Mouse (Mus musculus) midbrain, embryonic 14.5 days (tissue): ENCODE data around the gene H6pd. TPM values are rescaled to one million over a fixed set of nuclear protein-coding genes. Genes with fewer than 3 reads are reported as not detected.

ENCODE experiments used
- ATAC-seq: fragments of 200-750 bp; cut with Nextera tagmentation; 2 replicates; pipeline ENCODE4 v1.8.0; 2017; ENCODE audit warnings: moderate number of reproducible peaks, moderate library complexity; ENCODE audit not compliant: low FRiP score, low TSS enrichment
- DNase-seq: peaks from one replicate; pipeline ENCODE4 v3.0.0-alpha.2; 2015
- H3K27ac ChIP-seq: fragments of 300-500 bp; sonication (generic); replicated peaks from 2 replicates; pipeline ENCODE4 v1.5.1; 2014; ENCODE audit warnings: mild to moderate bottlenecking, low read depth, low read length, moderate library complexity
- H3K27me3 ChIP-seq: fragments of 300-500 bp; sonication (generic); 2 replicates; pipeline ENCODE4 v1.6.1; 2014; ENCODE audit warnings: low read length, control low read depth, mixed read lengths; ENCODE audit not compliant: control insufficient read depth, insufficient read depth
- H3K36me3 ChIP-seq: fragments of 300-500 bp; sonication (generic); 2 replicates; pipeline ENCODE4 v1.6.1; 2014; ENCODE audit warnings: low read length, control low read depth; ENCODE audit not compliant: control insufficient read depth, insufficient read depth
- H3K4me1 ChIP-seq: fragments of 300-500 bp; sonication (generic); 2 replicates; pipeline ENCODE4 v1.6.1; 2014; ENCODE audit warnings: mild to moderate bottlenecking, antibody characterized with exemption, low read length, control low read depth; ENCODE audit not compliant: control insufficient read depth, insufficient read depth
- H3K4me2 ChIP-seq: fragments of 300-500 bp; sonication (generic); 2 replicates; pipeline ENCODE4 v1.6.1; 2014; ENCODE audit warnings: mild to moderate bottlenecking, low read length, moderate library complexity
- H3K4me3 ChIP-seq: fragments of 300-500 bp; sonication (generic); replicated peaks from 2 replicates; pipeline ENCODE4 v1.5.1; 2014; ENCODE audit warnings: low read depth, low read length
- H3K9ac ChIP-seq: fragments of 300-500 bp; sonication (generic); replicated peaks from 2 replicates; pipeline ENCODE4 v1.6.1; 2014; ENCODE audit warnings: mild to moderate bottlenecking, low read length, moderate library complexity
- H3K9me3 ChIP-seq: fragments of 300-500 bp; sonication (generic); 2 replicates; pipeline ENCODE4 v1.6.1; 2016; ENCODE audit warnings: low read length, control low read depth, mixed read lengths; ENCODE audit not compliant: control insufficient read depth
- WGBS: fragments of 180-500 bp; shearing (Covaris S2); extraction: QIAGEN DNeasy Blood & Tissue Kit; methylation state at CpG from one replicate; pipeline ENCODE4 v1.1.7; 2014; 5-methylcytosine and 5-hydroxymethylcytosine counted together
- polyA plus RNA-seq: library from polyadenylated mRNA; unstranded; fragments of >200 nt; fragmentation: Nextera tagmentation; extraction: Ambion mirVana; gene quantifications from 2 replicates; pipeline ENCODE4 v1.2.1, GENCODE M21; 2014

Gene H6pd
- polyA plus RNA-seq = 1.5 and 1.7 TPM in 2 replicates

GRCm38 (mm10) chr4:150008853-150009586 lies at the start of gene H6pd:
Gene H6pd (minus strand): TSS chr4:150009023.
- ATAC-seq (peak; percentile 89), DNase-seq (peak; percentile 94)
- H3K9me3 ChIP-seq = no peaks in the 10 kb centered on the region
- H3K4me1 ChIP-seq = no peaks in the 10 kb centered on the region
- H3K4me3 ChIP-seq = peak within 1 kb of the TSS; percentile 68
- H3K4me2 ChIP-seq = peak within 1 kb of the TSS; percentile 78
- H3K27me3 ChIP-seq = no peaks in the 10 kb centered on the region
- WGBS = 4% methylated on average over 52 of the region's 52 CpGs
- no peaks in the 10 kb centered on the region for H3K36me3 ChIP-seq
- H3K27ac ChIP-seq = peak within 1 kb of the TSS; percentile 84
- H3K9ac ChIP-seq = peak within 1 kb of the TSS; percentile 76

- Histone ChIP-seq H3K4me2 (no peak overlapping the region), H3K4me1 (peaks cover 3% of the 10 kb centered on the region; the same call in 1 of the 2 replicates), H3K9ac (no peak overlapping the region), H3K4me3 (no peak overlapping the region), H3K9me3 (no peaks in the 10 kb centered on the region), H3K27ac (no peak overlapping the region), H3K27me3 (no peaks in the 10 kb centered on the region), H3K36me3 (no peaks in the 10 kb centered on the region)
- ATAC-seq = no peak
- 89% methylated on average over 12 of the region's 12 CpGs for WGBS
- no peak for DNase-seq
These were observed 48.9 kb upstream of the H6pd start for GRCm38 (mm10) chr4:150057722-150058121.

- no peak overlapping the region for H3K4me3 ChIP-seq
- no peak for DNase-seq
- WGBS = 88% methylated on average over 7 of the region's 7 CpGs
- no peak overlapping the region for H3K9ac ChIP-seq
- H3K27ac ChIP-seq = no peak overlapping the region
- no peak for ATAC-seq
- H3K27me3 ChIP-seq = no peaks in the 10 kb centered on the region; the same call in 1 of the 2 replicates
- no peak overlapping the region for H3K4me2 ChIP-seq
- no peaks in the 10 kb centered on the region for H3K9me3 ChIP-seq
- no peaks in the 10 kb centered on the region for H3K4me1 ChIP-seq
- H3K36me3 ChIP-seq = no peaks in the 10 kb centered on the region
These were observed 47.3 kb upstream of the H6pd start for GRCm38 (mm10) chr4:150056171-150056570.

- Histone ChIP-seq H3K9me3 (no peaks in the 10 kb centered on the region), H3K27me3 (peaks cover 31% of the 10 kb centered on the region), H3K27ac (no peak overlapping the region), H3K36me3 (no peaks in the 10 kb centered on the region), H3K4me2 (no peak overlapping the region), H3K4me3 (no peak overlapping the region), H3K4me1 (peaks cover 16% of the 10 kb centered on the region), H3K9ac (no peak overlapping the region)
- DNase-seq (no peak), ATAC-seq (no peak)
- WGBS = 91% methylated on average over 3 of the region's 3 CpGs
These were observed 43.6 kb upstream of the H6pd start for GRCm38 (mm10) chr4:150052380-150052779.

GRCm38 (mm10) chr4:150051514-150051913 lies 42.7 kb upstream of the H6pd start:
- peaks cover 33% of the 10 kb centered on the region for H3K27me3 ChIP-seq
- H3K36me3 ChIP-seq = no peaks in the 10 kb centered on the region

GRCm38 (mm10) chr4:150049564-150050226 lies 40.9 kb upstream of the H6pd start:
- Histone ChIP-seq H3K9ac (no peak overlapping the region), H3K9me3 (no peaks in the 10 kb centered on the region), H3K4me2 (peak overlapping the region; percentile 74; the same call in 1 of the 2 replicates), H3K36me3 (no peaks in the 10 kb centered on the region), H3K27ac (no peak overlapping the region), H3K4me1 (peaks cover 16% of the 10 kb centered on the region), H3K27me3 (peaks cover 42% of the 10 kb centered on the region), H3K4me3 (no peak overlapping the region)
- 16% methylated on average over 13 of the region's 13 CpGs for WGBS
- no peak for DNase-seq
- no peak for ATAC-seq

More at GRCm38 (mm10) chr4:150051514-150051913, 42.7 kb upstream of the H6pd start:
- Histone ChIP-seq H3K9ac (no peak overlapping the region), H3K27ac (no peak overlapping the region), H3K4me1 (peaks cover 16% of the 10 kb centered on the region), H3K9me3 (no peaks in the 10 kb centered on the region), H3K4me3 (no peak overlapping the region), H3K4me2 (no peak overlapping the region)
- no peak for DNase-seq
- 76% methylated on average over 8 of the region's 8 CpGs for WGBS
- no peak for ATAC-seq

- DNase-seq (no peak), ATAC-seq (no peak)
- Histone ChIP-seq H3K4me1 (peaks cover 16% of the 10 kb centered on the region), H3K4me3 (peak overlapping the region; percentile 39), H3K27ac (no peak overlapping the region), H3K36me3 (no peaks in the 10 kb centered on the region), H3K27me3 (peaks cover 42% of the 10 kb centered on the region), H3K9me3 (no peaks in the 10 kb centered on the region), H3K4me2 (peak overlapping the region; percentile 74), H3K9ac (peak overlapping the region; percentile 45; the same call in 1 of the 2 replicates)
- 14% methylated on average over 15 of the region's 15 CpGs for WGBS
These were observed 40.3 kb upstream of the H6pd start for GRCm38 (mm10) chr4:150049157-150049513.

- Histone ChIP-seq H3K27ac (no peak overlapping the region), H3K4me3 (peak overlapping the region; percentile 39), H3K9ac (peak overlapping the region; percentile 45; the same call in 1 of the 2 replicates), H3K4me2 (peak overlapping the region; percentile 74), H3K27me3 (peaks cover 42% of the 10 kb centered on the region), H3K4me1 (peaks cover 16% of the 10 kb centered on the region), H3K9me3 (no peaks in the 10 kb centered on the region), H3K36me3 (no peaks in the 10 kb centered on the region)
- under 1% methylated on average over 49 of the region's 49 CpGs for WGBS
- peak; percentile 35 for DNase-seq
- ATAC-seq = no peak
These were observed 39.8 kb upstream of the H6pd start for GRCm38 (mm10) chr4:150048478-150049156.
